Mouse (Mus musculus): ENCODE results near the gene Ttc25. TPM values are rescaled to one million over a fixed set of nuclear protein-coding genes. Genes with fewer than 3 reads are reported as not detected.

The Ttc25 gene
- polyA plus RNA-seq, 1 experiment: 0.92 TPM

DNA sequence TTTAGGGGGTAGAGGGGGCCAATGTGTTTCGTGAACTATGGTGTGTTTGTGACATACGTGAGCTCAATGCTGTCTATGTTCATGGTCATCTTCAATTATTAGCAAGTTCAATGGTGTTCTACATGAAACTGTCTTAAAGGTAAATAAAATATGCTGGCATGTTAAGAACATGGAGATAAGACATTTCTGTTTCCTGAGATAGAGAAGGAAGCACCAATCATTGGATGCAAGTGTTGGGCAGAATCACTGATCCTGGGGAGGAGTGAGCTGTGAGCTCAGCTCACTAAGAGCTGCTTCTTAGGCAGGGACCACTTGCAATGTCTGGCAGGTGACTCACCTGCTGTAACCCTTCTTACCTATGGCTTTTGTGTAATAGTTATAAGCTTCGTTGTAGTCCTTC lies 56.0 kb downstream of the Ttc25 start:
- Histone ChIP-seq H3K4me1 (ENCODE audit: control insufficient read depth, insufficient read depth, low read length) (peaks cover 16% of the 10 kb centered on the region), H3K27me3 (ENCODE audit: control insufficient read depth, insufficient read depth, low read length) (no peaks in the 10 kb centered on the region), H3K4me3 (replicated peaks; ENCODE audit: insufficient read depth, low read depth, low read length) (no peak overlapping the region), H3K27ac (ENCODE audit: insufficient read depth, low read length) (no peak overlapping the region)
- no peak for TF ChIP-seq POLR2A (IDR thresholded peaks at IDR 0.05; ENCODE audit: borderline replicate concordance, insufficient read depth, low read length)
- TF ChIP-seq CTCF (IDR thresholded peaks at IDR 0.05; ENCODE audit: borderline replicate concordance, insufficient read depth, low read depth, low read length): no peak
- no peak for DNase-seq
- 89% methylated on average over 3 of the region's 3 CpGs for WGBS

DNA sequence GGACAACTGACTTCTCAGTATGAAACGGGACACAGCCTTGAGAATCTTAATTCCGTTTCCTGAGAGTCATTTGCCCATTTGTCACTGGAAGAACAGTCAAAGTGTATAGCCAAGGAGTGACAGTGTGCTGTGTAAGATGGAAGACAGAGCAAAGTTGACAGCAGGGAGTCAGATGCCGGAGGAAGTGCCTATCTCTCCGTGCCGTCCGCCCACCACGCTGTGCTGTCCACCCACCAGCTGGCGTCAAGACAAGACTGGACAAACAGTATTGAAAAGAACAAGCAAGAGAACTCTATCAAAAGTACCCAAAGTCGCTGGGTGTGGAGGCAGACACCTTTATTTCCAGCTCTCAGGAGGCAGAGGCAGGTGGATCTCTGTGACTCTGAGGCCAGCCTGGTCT lies 57.7 kb downstream of the Ttc25 start:
- H3K27ac ChIP-seq (ENCODE audit: insufficient read depth, low read length): peak overlapping the region; percentile 49; the same call in 1 of the 2 replicates
- DNase-seq: no peak
- peaks cover 16% of the 10 kb centered on the region for H3K4me1 ChIP-seq (ENCODE audit: control insufficient read depth, insufficient read depth, low read length)
- no peaks in the 10 kb centered on the region for H3K27me3 ChIP-seq (ENCODE audit: control insufficient read depth, insufficient read depth, low read length)
- 45% methylated on average over 9 of the region's 9 CpGs for WGBS
- no peak overlapping the region for H3K4me3 ChIP-seq (replicated peaks; ENCODE audit: insufficient read depth, low read depth, low read length)
- TF ChIP-seq CTCF (IDR thresholded peaks at IDR 0.05; ENCODE audit: borderline replicate concordance, insufficient read depth, low read depth, low read length) (no peak), POLR2A (IDR thresholded peaks at IDR 0.05; ENCODE audit: borderline replicate concordance, insufficient read depth, low read length) (no peak)

DNA sequence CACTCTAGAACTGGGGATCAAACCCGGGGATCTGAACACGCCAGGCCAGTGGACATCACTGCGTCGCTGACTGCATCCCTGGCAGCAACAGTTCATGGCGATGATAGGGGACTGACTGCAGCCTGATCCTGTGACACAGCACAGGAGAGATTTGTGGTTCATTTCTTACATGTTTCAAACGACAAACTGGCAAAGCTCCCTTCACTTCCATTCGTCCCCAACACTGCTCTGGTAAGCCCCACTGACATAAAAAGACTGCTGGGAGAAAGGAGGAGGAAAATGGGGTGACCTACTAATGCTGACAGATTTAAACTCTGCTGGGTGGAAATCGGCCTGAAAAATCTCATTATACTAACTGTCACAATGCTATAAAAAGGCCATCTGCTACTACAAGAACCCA lies 58.4 kb downstream of the Ttc25 start:
- Histone ChIP-seq H3K27me3 (ENCODE audit: control insufficient read depth, insufficient read depth, low read length) (no peaks in the 10 kb centered on the region), H3K4me3 (replicated peaks; ENCODE audit: insufficient read depth, low read depth, low read length) (no peak overlapping the region), H3K4me1 (ENCODE audit: control insufficient read depth, insufficient read depth, low read length) (peaks cover 16% of the 10 kb centered on the region), H3K27ac (ENCODE audit: insufficient read depth, low read length) (peak overlapping the region; percentile 49)
- 5% methylated on average over 8 of the region's 8 CpGs for WGBS
- peak; percentile 58 to 75 for DNase-seq
- TF ChIP-seq CTCF (IDR thresholded peaks at IDR 0.05; ENCODE audit: borderline replicate concordance, insufficient read depth, low read depth, low read length): no peak

DNA sequence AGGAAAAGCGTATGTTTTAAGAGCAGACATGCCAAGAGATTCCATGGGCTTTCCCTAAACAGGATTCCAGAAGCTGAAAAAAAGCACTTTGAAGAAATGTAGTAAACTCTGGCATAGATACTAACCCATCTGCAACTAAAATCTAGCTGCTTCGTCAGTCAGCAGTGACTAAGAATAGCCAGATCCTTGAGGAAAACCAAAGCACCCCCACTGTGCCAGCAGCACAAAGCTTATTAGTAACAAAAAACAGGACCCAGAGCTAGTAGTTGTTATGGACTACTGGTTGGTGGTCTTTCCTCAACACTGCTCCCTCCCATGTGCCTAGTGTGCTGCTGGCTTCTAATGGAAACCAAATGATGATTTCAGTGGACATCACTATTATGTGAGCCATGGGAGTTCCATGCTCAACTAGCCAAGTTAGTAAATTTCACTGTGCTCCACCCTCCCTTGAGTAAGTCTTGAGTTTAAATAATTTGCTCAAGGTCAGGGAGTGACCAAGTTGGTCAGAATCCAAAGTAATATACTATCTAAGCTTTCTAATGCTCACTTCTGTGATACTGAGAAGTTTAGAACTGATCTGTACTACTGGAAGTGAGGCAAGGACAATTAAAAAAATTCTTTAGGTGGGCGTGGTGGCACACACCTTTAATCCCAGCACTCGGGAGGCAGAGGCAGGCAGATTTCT lies 59.1 kb downstream of the Ttc25 start:
- TF ChIP-seq POLR2A (IDR thresholded peaks at IDR 0.05; ENCODE audit: borderline replicate concordance, insufficient read depth, low read length) (no peak), CTCF (IDR thresholded peaks at IDR 0.05; ENCODE audit: borderline replicate concordance, insufficient read depth, low read depth, low read length) (no peak)
- peak in 1 of 2 experiments; percentile 59 for DNase-seq
- WGBS: 53% methylated on average over 4 of the region's 4 CpGs
- Histone ChIP-seq H3K27me3 (ENCODE audit: control insufficient read depth, insufficient read depth, low read length) (no peaks in the 10 kb centered on the region), H3K4me3 (replicated peaks; ENCODE audit: insufficient read depth, low read depth, low read length) (no peak overlapping the region), H3K4me1 (ENCODE audit: control insufficient read depth, insufficient read depth, low read length) (peaks cover 16% of the 10 kb centered on the region), H3K27ac (ENCODE audit: insufficient read depth, low read length) (peak overlapping the region; percentile 79; the same call in 1 of the 2 replicates)

DNA sequence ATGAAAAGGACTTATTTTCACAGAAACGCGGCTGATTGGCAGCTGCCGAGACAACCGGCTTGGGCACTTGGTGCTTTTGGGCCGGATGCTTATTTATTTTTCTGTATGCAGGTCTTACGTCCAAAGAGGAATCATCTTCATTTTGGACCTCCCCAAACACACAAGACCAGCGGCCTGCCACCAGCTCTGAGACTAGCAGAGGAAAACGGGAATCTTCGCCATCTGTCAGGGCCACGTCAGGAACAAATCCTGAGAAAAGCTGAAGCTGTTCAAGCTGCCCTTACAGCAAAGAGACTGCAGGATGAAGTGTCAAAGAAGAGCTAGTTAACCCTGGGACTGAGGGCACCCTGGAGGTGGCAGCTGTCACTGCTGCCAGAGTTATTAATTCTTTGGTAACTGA lies 60.0 kb downstream of the Ttc25 start:
- Histone ChIP-seq H3K4me3 (replicated peaks; ENCODE audit: insufficient read depth, low read depth, low read length) (no peak overlapping the region), H3K27me3 (ENCODE audit: control insufficient read depth, insufficient read depth, low read length) (no peaks in the 10 kb centered on the region), H3K4me1 (ENCODE audit: control insufficient read depth, insufficient read depth, low read length) (peaks cover 19% of the 10 kb centered on the region), H3K27ac (ENCODE audit: insufficient read depth, low read length) (peak overlapping the region; percentile 29)
- TF ChIP-seq CTCF (IDR thresholded peaks at IDR 0.05; ENCODE audit: borderline replicate concordance, insufficient read depth, low read depth, low read length): no peak
- 22% methylated on average over 10 of the region's 10 CpGs for WGBS
- peak; percentile 65 to 74 for DNase-seq

DNA sequence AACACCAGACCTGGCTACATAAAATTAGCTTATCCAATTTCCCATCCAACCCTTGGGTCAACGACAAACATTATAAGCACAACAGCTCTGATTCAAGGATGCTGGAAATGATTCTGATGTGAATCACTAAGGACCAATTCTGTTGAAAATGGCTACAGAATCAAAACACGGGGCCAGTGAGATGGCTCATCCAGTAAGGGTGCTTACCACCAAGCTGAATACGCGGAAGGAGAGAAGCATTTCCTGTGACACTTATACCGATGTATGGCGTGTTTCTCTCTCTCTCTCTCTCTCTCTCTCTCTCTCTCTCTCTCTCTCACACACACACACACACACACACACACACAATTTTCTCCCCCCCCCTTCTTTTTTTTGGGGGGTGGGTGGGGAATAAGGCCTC lies 61.7 kb downstream of the Ttc25 start:
- Histone ChIP-seq H3K4me1 (ENCODE audit: control insufficient read depth, insufficient read depth, low read length) (peaks cover 19% of the 10 kb centered on the region), H3K27me3 (ENCODE audit: control insufficient read depth, insufficient read depth, low read length) (no peaks in the 10 kb centered on the region), H3K4me3 (replicated peaks; ENCODE audit: insufficient read depth, low read depth, low read length) (no peak overlapping the region), H3K27ac (ENCODE audit: insufficient read depth, low read length) (no peak overlapping the region)
- 88% methylated on average over 6 of the region's 6 CpGs for WGBS
- DNase-seq: no peak
- TF ChIP-seq CTCF (IDR thresholded peaks at IDR 0.05; ENCODE audit: borderline replicate concordance, insufficient read depth, low read depth, low read length) (no peak), POLR2A (IDR thresholded peaks at IDR 0.05; ENCODE audit: borderline replicate concordance, insufficient read depth, low read length) (no peak)

DNA sequence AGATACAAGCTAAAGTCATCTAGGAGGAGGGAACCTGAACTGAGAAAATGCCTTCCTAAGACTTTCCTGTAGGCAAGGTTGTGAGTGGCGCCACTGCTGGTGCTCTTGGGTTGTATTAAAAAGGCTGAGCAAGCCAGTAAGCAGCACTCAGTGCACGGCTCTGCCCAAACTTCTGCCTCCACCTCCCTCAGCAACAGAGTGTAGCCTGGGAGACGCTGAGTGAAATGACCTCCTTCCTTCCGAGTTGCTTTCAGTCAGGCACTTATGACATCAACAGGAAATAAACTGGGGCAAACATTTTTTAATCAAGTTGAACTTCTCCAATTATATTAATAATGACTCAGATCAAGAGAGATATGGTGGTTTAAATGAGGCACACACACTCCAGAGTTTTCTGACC lies 63.4 kb downstream of the Ttc25 start:
- TF ChIP-seq CTCF (IDR thresholded peaks at IDR 0.05; ENCODE audit: borderline replicate concordance, insufficient read depth, low read depth, low read length): no peak
- no peak for TF ChIP-seq POLR2A (IDR thresholded peaks at IDR 0.05; ENCODE audit: borderline replicate concordance, insufficient read depth, low read length)
- Histone ChIP-seq H3K4me1 (ENCODE audit: control insufficient read depth, insufficient read depth, low read length) (peaks cover 16% of the 10 kb centered on the region), H3K4me3 (replicated peaks; ENCODE audit: insufficient read depth, low read depth, low read length) (no peak overlapping the region), H3K27me3 (ENCODE audit: control insufficient read depth, insufficient read depth, low read length) (no peaks in the 10 kb centered on the region), H3K27ac (ENCODE audit: insufficient read depth, low read length) (no peak overlapping the region)
- no peak for DNase-seq
- 53% methylated on average over 4 of the region's 4 CpGs for WGBS

DNA sequence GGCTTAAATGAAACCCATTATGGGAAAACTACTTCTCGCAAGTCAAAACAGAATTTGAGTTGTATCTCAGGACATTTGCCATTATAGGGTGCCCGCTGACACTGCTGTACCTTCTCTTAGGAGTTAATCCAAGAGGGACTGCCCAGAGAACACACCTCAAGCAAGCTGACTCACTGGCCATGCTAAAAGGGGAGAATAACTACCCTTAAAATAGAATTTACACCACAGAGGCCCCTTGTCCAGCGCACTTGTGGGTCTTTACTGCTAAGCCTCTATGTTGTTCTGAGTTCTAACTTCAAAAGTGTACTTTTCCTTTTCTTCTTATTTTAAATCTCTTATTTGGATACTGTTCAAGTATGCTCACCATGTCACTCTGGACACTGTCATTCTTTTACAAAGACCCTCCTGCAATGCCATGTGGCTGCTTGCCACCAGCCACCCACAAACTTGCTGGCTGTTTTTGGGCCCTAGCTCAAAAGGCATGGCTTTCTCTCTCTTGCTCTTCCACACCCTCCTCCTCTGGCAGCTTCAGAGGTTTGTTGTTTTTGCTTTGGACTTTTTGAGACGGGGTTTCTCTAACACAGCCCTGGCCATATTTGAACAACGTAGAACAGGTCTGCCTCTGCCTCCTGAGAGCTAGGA lies 64.1 kb downstream of the Ttc25 start:
- Histone ChIP-seq H3K27ac (ENCODE audit: insufficient read depth, low read length) (no peak overlapping the region), H3K4me1 (ENCODE audit: control insufficient read depth, insufficient read depth, low read length) (peaks cover 14% of the 10 kb centered on the region)

More for the DNA sequence above, 64.1 kb downstream of the Ttc25 start:
- DNase-seq: no peak
- Histone ChIP-seq H3K27me3 (ENCODE audit: control insufficient read depth, insufficient read depth, low read length) (no peaks in the 10 kb centered on the region), H3K4me3 (replicated peaks; ENCODE audit: insufficient read depth, low read depth, low read length) (no peak overlapping the region)
- TF ChIP-seq CTCF (IDR thresholded peaks at IDR 0.05; ENCODE audit: borderline replicate concordance, insufficient read depth, low read depth, low read length): no peak
- WGBS: 60% methylated on average over 5 of the region's 5 CpGs
